Mouse (Mus musculus) liver, embryonic 16.5 days (tissue): ENCODE data around the gene Galnt2. TPM values are rescaled to one million over a fixed set of nuclear protein-coding genes. Genes with fewer than 3 reads are reported as not detected.

ENCODE experiments used
- ATAC-seq: fragments of 200-750 bp; cut with Nextera tagmentation; 2 replicates; pipeline ENCODE4 v1.8.0; 2017; ENCODE audit warnings: low read depth, mild to moderate bottlenecking, moderate number of reproducible peaks, moderate library complexity
- H3K27ac ChIP-seq: fragments of 300-500 bp; sonication (generic); 2 replicates; pipeline ENCODE4 v1.5.1; 2014; ENCODE audit warnings: mild to moderate bottlenecking, low read length
- H3K27me3 ChIP-seq: fragments of 300-500 bp; sonication (generic); 2 replicates; pipeline ENCODE4 v1.6.1; 2014; ENCODE audit warnings: low read depth, low read length, mixed read lengths; ENCODE audit not compliant: control insufficient read depth, insufficient read depth
- H3K36me3 ChIP-seq: fragments of 300-500 bp; sonication (generic); 2 replicates; pipeline ENCODE4 v1.6.1; 2014; ENCODE audit warnings: mild to moderate bottlenecking; ENCODE audit not compliant: control insufficient read depth, insufficient read depth
- H3K4me1 ChIP-seq: fragments of 300-500 bp; sonication (generic); 2 replicates; pipeline ENCODE4 v1.6.1; 2014; ENCODE audit warnings: low read depth, low read length, mixed read lengths; ENCODE audit not compliant: control insufficient read depth
- H3K4me2 ChIP-seq: fragments of 300-500 bp; sonication (generic); 2 replicates; pipeline ENCODE4 v1.6.1; 2014; ENCODE audit warnings: low read depth, low read length, mixed read lengths
- H3K4me3 ChIP-seq: fragments of 300-500 bp; sonication (generic); 2 replicates; pipeline ENCODE4 v1.5.1; 2014; ENCODE audit warnings: low read depth, mild to moderate bottlenecking, low read length
- H3K9ac ChIP-seq: fragments of 300-500 bp; sonication (generic); 2 replicates; pipeline ENCODE4 v1.6.1; 2014; ENCODE audit warnings: low read depth, low read length
- H3K9me3 ChIP-seq: fragments of 300-500 bp; sonication (generic); replicated peaks from 2 replicates; pipeline ENCODE4 v1.6.1; 2016; ENCODE audit warnings: low read length; ENCODE audit not compliant: control insufficient read depth
- WGBS: fragments of 180-500 bp; shearing (Covaris S2); extraction: QIAGEN DNeasy Blood & Tissue Kit; methylation state at CpG from one replicate; pipeline ENCODE4 v1.1.7; 2014; ENCODE audit not compliant: insufficient replicate concordance; 5-methylcytosine and 5-hydroxymethylcytosine counted together
- polyA plus RNA-seq: library from polyadenylated mRNA; unstranded; fragments of >200 nt; fragmentation: Nextera tagmentation; extraction: Ambion mirVana; gene quantifications from 2 replicates; pipeline ENCODE4 v1.2.1, GENCODE M21; 2015

Gene Galnt2
- polyA plus RNA-seq, 1 experiment from 2014 or later, result 13.3 TPM

GRCm38 (mm10) chr8:124270904-124271303 lies 39.7 kb downstream of the Galnt2 start:
- H3K4me2 ChIP-seq, result no peak overlapping the region
- no peak for ATAC-seq
- no peaks in the 10 kb centered on the region for H3K27me3 ChIP-seq
- H3K9ac ChIP-seq, result no peak overlapping the region
- WGBS, result 35% methylated on average over 11 of the region's 11 CpGs
- no peaks in the 10 kb centered on the region for H3K36me3 ChIP-seq
- H3K27ac ChIP-seq, result no peak overlapping the region
- H3K9me3 ChIP-seq, result no peaks in the 10 kb centered on the region
- peaks cover 8% of the 10 kb centered on the region for H3K4me1 ChIP-seq
- H3K4me3 ChIP-seq, result no peak overlapping the region

GRCm38 (mm10) chr8:124271518-124271917 lies 40.3 kb downstream of the Galnt2 start:
- H3K9me3 ChIP-seq, result no peaks in the 10 kb centered on the region
- no peaks in the 10 kb centered on the region for H3K27me3 ChIP-seq
- H3K4me3 ChIP-seq, result no peak overlapping the region
- H3K4me2 ChIP-seq, result no peak overlapping the region
- WGBS, result 25% methylated on average over 12 of the region's 12 CpGs
- H3K36me3 ChIP-seq, result no peaks in the 10 kb centered on the region
- H3K4me1 ChIP-seq, result peaks cover 7% of the 10 kb centered on the region
- no peak for ATAC-seq
- H3K9ac ChIP-seq, result no peak overlapping the region
- no peak overlapping the region for H3K27ac ChIP-seq

- WGBS, result 52% methylated on average over 3 of the region's 3 CpGs
- Histone ChIP-seq H3K4me1 (peaks cover 7% of the 10 kb centered on the region), H3K27ac (no peak overlapping the region), H3K36me3 (no peaks in the 10 kb centered on the region), H3K4me3 (no peak overlapping the region), H3K4me2 (no peak overlapping the region), H3K9me3 (no peaks in the 10 kb centered on the region), H3K27me3 (no peaks in the 10 kb centered on the region), H3K9ac (no peak overlapping the region)
- no peak for ATAC-seq
Measured at GRCm38 (mm10) chr8:124272792-124273191, 41.6 kb downstream of the Galnt2 start.

GRCm38 (mm10) chr8:124273606-124274218 lies 42.5 kb downstream of the Galnt2 start:
- no peaks in the 10 kb centered on the region for H3K36me3 ChIP-seq
- no peak overlapping the region for H3K4me3 ChIP-seq
- no peaks in the 10 kb centered on the region for H3K27me3 ChIP-seq
- no peak overlapping the region for H3K9ac ChIP-seq
- H3K27ac ChIP-seq, result no peak overlapping the region
- peaks cover 14% of the 10 kb centered on the region for H3K4me1 ChIP-seq
- no peak for ATAC-seq
- H3K9me3 ChIP-seq, result no peaks in the 10 kb centered on the region
- WGBS, result 34% methylated on average over 8 of the region's 8 CpGs
- no peak overlapping the region for H3K4me2 ChIP-seq

GRCm38 (mm10) chr8:124274441-124275120 lies 43.4 kb downstream of the Galnt2 start:
- ATAC-seq, result no peak
- Histone ChIP-seq H3K4me2 (no peak overlapping the region), H3K4me1 (peaks cover 14% of the 10 kb centered on the region), H3K9ac (no peak overlapping the region), H3K4me3 (no peak overlapping the region), H3K27ac (no peak overlapping the region), H3K9me3 (no peaks in the 10 kb centered on the region), H3K36me3 (no peaks in the 10 kb centered on the region), H3K27me3 (no peaks in the 10 kb centered on the region)
- WGBS, result 61% methylated on average over 10 of the region's 10 CpGs

- no peak for ATAC-seq
- H3K27ac ChIP-seq, result no peak overlapping the region
- H3K36me3 ChIP-seq, result no peaks in the 10 kb centered on the region
- no peaks in the 10 kb centered on the region for H3K9me3 ChIP-seq
- WGBS, result 72% methylated on average over 10 of the region's 10 CpGs
- H3K9ac ChIP-seq, result no peak overlapping the region
- H3K4me1 ChIP-seq, result peaks cover 17% of the 10 kb centered on the region
- H3K4me3 ChIP-seq, result no peak overlapping the region
- H3K4me2 ChIP-seq, result no peak overlapping the region
- no peaks in the 10 kb centered on the region for H3K27me3 ChIP-seq
Measured at GRCm38 (mm10) chr8:124275377-124276071, 44.3 kb downstream of the Galnt2 start.

- Histone ChIP-seq H3K9ac (no peak overlapping the region), H3K27me3 (no peaks in the 10 kb centered on the region), H3K27ac (peak overlapping the region; percentile 61), H3K4me1 (peaks cover 14% of the 10 kb centered on the region), H3K4me3 (no peak overlapping the region), H3K4me2 (no peak overlapping the region), H3K9me3 (no peaks in the 10 kb centered on the region), H3K36me3 (no peaks in the 10 kb centered on the region)
- peak; percentile 28; the same call in 1 of the 2 replicates for ATAC-seq
- 51% methylated on average over 24 of the region's 24 CpGs for WGBS
Measured at GRCm38 (mm10) chr8:124277951-124278910, 47.0 kb downstream of the Galnt2 start.

- Histone ChIP-seq H3K4me1 (peaks cover 14% of the 10 kb centered on the region), H3K9me3 (no peaks in the 10 kb centered on the region), H3K27ac (peak overlapping the region; percentile 61), H3K4me2 (peak overlapping the region; percentile 16; the same call in 1 of the 2 replicates), H3K9ac (no peak overlapping the region), H3K36me3 (no peaks in the 10 kb centered on the region), H3K27me3 (no peaks in the 10 kb centered on the region), H3K4me3 (no peak overlapping the region)
- WGBS, result 35% methylated on average over 7 of the region's 7 CpGs
- ATAC-seq, result peak; percentile 64
Measured at GRCm38 (mm10) chr8:124278956-124279689, 47.9 kb downstream of the Galnt2 start.
